Mouse (Mus musculus): Measurements from ENCODE around the gene Mybpc3.

DNA sequence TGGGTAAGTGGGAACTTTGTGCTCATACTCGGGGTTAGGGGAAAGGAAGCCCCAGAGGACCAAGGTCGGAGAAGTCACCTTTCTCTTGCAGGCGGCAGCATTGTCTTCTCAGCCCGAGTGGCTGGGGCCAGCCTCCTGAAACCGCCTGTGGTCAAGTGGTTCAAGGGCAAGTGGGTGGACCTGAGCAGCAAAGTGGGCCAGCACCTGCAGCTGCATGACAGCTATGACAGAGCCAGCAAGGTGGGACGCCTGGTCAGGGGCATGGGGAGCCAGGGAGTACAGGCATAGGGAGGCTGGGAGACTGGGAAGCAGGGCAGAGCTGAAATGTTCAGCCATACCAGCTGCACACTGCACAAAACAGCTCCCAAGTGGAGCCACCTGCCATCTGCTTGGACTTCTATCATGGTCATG lies 2.3 kb downstream of the Mybpc3 start:
- no peak for TF ChIP-seq POLR2A (IDR thresholded peaks at IDR 0.05; ENCODE audit: insufficient read depth, low read length)
- no peak for TF ChIP-seq CTCF (IDR thresholded peaks at IDR 0.05; ENCODE audit: low read depth, low read length)
- no peak for TF ChIP-seq EP300 (IDR thresholded peaks at IDR 0.05; ENCODE audit: insufficient read depth, low read depth, low read length)
